Mouse (Mus musculus): Measurements from ENCODE around the gene Lbr. TPM values are rescaled to one million over a fixed set of nuclear protein-coding genes. Genes with fewer than 3 reads are reported as not detected.
"Not testable (repeated sequence)": the region's sequence is repeated elsewhere in the genome, so short reads cannot be mapped to it uniquely, and the experiment has no call there.

The Lbr gene
- polyA plus RNA-seq, 1 experiment from 2014 or later = 30.1 TPM

- H3K27ac ChIP-seq (replicated peaks) = no peak overlapping the region
- H3K4me2 ChIP-seq = no peak overlapping the region
- WGBS = 88% methylated on average over 18 of the region's 18 CpGs
- no peaks in the 10 kb centered on the region for H3K4me1 ChIP-seq (replicated peaks)
- H3K36me3 ChIP-seq = peaks cover 34% of the 10 kb centered on the region
- no peak overlapping the region for H3K4me3 ChIP-seq
- ATAC-seq (ENCODE audit: low read depth) = no peak
- no peaks in the 10 kb centered on the region for H3K27me3 ChIP-seq
- H3K9me3 ChIP-seq = no peaks in the 10 kb centered on the region
- no peak overlapping the region for H3K9ac ChIP-seq
Observed at GRCm38 (mm10) chr1:181811481-181812223, 31.2 kb downstream of the Lbr start.

- Histone ChIP-seq H3K4me2 (no peak overlapping the region), H3K4me1 (replicated peaks) (no peaks in the 10 kb centered on the region), H3K9me3 (no peaks in the 10 kb centered on the region), H3K27me3 (no peaks in the 10 kb centered on the region), H3K36me3 (no peaks in the 10 kb centered on the region), H3K9ac (no peak overlapping the region), H3K27ac (replicated peaks) (no peak overlapping the region), H3K4me3 (no peak overlapping the region)
- no peak for ATAC-seq (ENCODE audit: low read depth)
- 86% methylated on average over 4 of the region's 4 CpGs for WGBS
Observed at GRCm38 (mm10) chr1:181800667-181801066, 42.2 kb downstream of the Lbr start.

GRCm38 (mm10) chr1:181799911-181800310 is 42.9 kb downstream of the Lbr start:
- H3K9ac ChIP-seq = no peak overlapping the region
- H3K4me1 ChIP-seq (replicated peaks) = no peaks in the 10 kb centered on the region
- no peaks in the 10 kb centered on the region for H3K36me3 ChIP-seq
- WGBS = 88% methylated on average over 3 of the region's 3 CpGs
- no peak overlapping the region for H3K4me3 ChIP-seq
- ATAC-seq (ENCODE audit: low read depth) = no peak
- no peaks in the 10 kb centered on the region for H3K27me3 ChIP-seq
- no peak overlapping the region for H3K27ac ChIP-seq (replicated peaks)
- no peak overlapping the region for H3K4me2 ChIP-seq
- H3K9me3 ChIP-seq = no peaks in the 10 kb centered on the region

GRCm38 (mm10) chr1:181793541-181793940 is 49.3 kb downstream of the Lbr start:
- ATAC-seq (ENCODE audit: low read depth) = no peak

GRCm38 (mm10) chr1:181789952-181790351 is 52.9 kb downstream of the Lbr start:
- no peak overlapping the region for H3K9ac ChIP-seq
- WGBS = 38% methylated on average over 6 of the region's 6 CpGs
- H3K4me1 ChIP-seq (replicated peaks) = 0 out of 2 replicates have a peak, but pooled peaks cover 5% of the 10 kb centered on the region
- H3K4me2 ChIP-seq = no peak overlapping the region
- no peak for ATAC-seq (ENCODE audit: low read depth)
- no peaks in the 10 kb centered on the region for H3K36me3 ChIP-seq
- no peaks in the 10 kb centered on the region for H3K27me3 ChIP-seq
- no peaks in the 10 kb centered on the region for H3K9me3 ChIP-seq
- no peak overlapping the region for H3K4me3 ChIP-seq
- no peak overlapping the region for H3K27ac ChIP-seq (replicated peaks)

More at GRCm38 (mm10) chr1:181793541-181793940, 49.3 kb downstream of the Lbr start:
- Histone ChIP-seq H3K4me3 (no peak overlapping the region), H3K27ac (replicated peaks) (no peak overlapping the region), H3K9me3 (no peaks in the 10 kb centered on the region), H3K27me3 (no peaks in the 10 kb centered on the region), H3K9ac (no peak overlapping the region), H3K36me3 (no peaks in the 10 kb centered on the region), H3K4me2 (no peak overlapping the region), H3K4me1 (replicated peaks) (0 out of 2 replicates have a peak, but pooled peaks cover 5% of the 10 kb centered on the region)
- WGBS = 48% methylated on average over 2 of the region's 2 CpGs

- not testable (repeated sequence) for H3K9ac ChIP-seq; ATAC-seq (ENCODE audit: low read depth); H3K27ac ChIP-seq (replicated peaks); H3K4me2 ChIP-seq; H3K9me3 ChIP-seq; H3K27me3 ChIP-seq; H3K4me3 ChIP-seq; H3K36me3 ChIP-seq; H3K4me1 ChIP-seq (replicated peaks)
- 92% methylated on average over 11 of the region's 11 CpGs for WGBS
Observed at GRCm38 (mm10) chr1:181782600-181782999, 60.2 kb downstream of the Lbr start.

GRCm38 (mm10) chr1:181776541-181776940 is 66.3 kb downstream of the Lbr start:
- no peak for ATAC-seq (ENCODE audit: low read depth)
- Histone ChIP-seq H3K4me2 (no peak overlapping the region), H3K27me3 (no peaks in the 10 kb centered on the region), H3K36me3 (no peaks in the 10 kb centered on the region), H3K4me1 (replicated peaks) (no peaks in the 10 kb centered on the region), H3K27ac (replicated peaks) (no peak overlapping the region), H3K9me3 (no peaks in the 10 kb centered on the region; the same call in 1 of the 2 replicates), H3K4me3 (no peak overlapping the region), H3K9ac (no peak overlapping the region)
- 52% methylated on average over 1 of the region's 1 CpGs for WGBS

- H3K9me3 ChIP-seq = no peaks in the 10 kb centered on the region
- H3K9ac ChIP-seq = no peak overlapping the region
- H3K4me3 ChIP-seq = no peak overlapping the region
- ATAC-seq (ENCODE audit: low read depth) = no peak
- H3K4me2 ChIP-seq = no peak overlapping the region
- H3K36me3 ChIP-seq = no peaks in the 10 kb centered on the region
- H3K4me1 ChIP-seq (replicated peaks) = no peaks in the 10 kb centered on the region
- no peak overlapping the region for H3K27ac ChIP-seq (replicated peaks)
- H3K27me3 ChIP-seq = no peaks in the 10 kb centered on the region
- WGBS = 92% methylated on average over 3 of the region's 3 CpGs
Observed at GRCm38 (mm10) chr1:181771871-181772270, 71.0 kb downstream of the Lbr start.

GRCm38 (mm10) chr1:181769392-181769791 is 73.5 kb downstream of the Lbr start:
- H3K4me2 ChIP-seq = no peak overlapping the region
- H3K36me3 ChIP-seq = no peaks in the 10 kb centered on the region
- H3K27ac ChIP-seq (replicated peaks) = no peak overlapping the region
- no peaks in the 10 kb centered on the region for H3K4me1 ChIP-seq (replicated peaks)
- no peaks in the 10 kb centered on the region for H3K27me3 ChIP-seq
- WGBS = 58% methylated on average over 14 of the region's 14 CpGs
- H3K4me3 ChIP-seq = no peak overlapping the region
- no peaks in the 10 kb centered on the region for H3K9me3 ChIP-seq
- no peak for ATAC-seq (ENCODE audit: low read depth)
- no peak overlapping the region for H3K9ac ChIP-seq

Other genes starting within 250 kb of the Lbr start
- gene Enah, start 176.9 kb upstream of the Lbr start, polyA plus RNA-seq (2015; fragmentation: Nextera tagmentation; extraction: Ambion mirVana) = 34.7 and 35.6 TPM in 2 replicates